ENCODE assay signal across 43 mouse cellular contexts in genomic region chr3:27416786-27417185, GRCm38 (mm10). TPM values are rescaled to one million over a fixed set of nuclear protein-coding genes. Genes with fewer than 3 reads are reported as not detected.
"Had no signal": no experiment of that assay in that cellular context is flagged by ENCODE, and none has a peak within 500 bp of the region (broad histone marks: within the 10 kb centered on the region; RNA-seq: fewer than 3 reads in every experiment).

No protein-coding gene starts in this region.

- ATAC-seq: hindbrain, embryonic 16.5 days; hindbrain, postnatal 0 days; inflammation-experienced regulatory T-cells, adult 6 months; intestine, embryonic 15.5 days; intestine, embryonic 16.5 days had no signal

- H3K9me3 ChIP-seq: heart, embryonic 10.5 days; heart, embryonic 12.5 days; heart, embryonic 13.5 days; heart, embryonic 15.5 days; hindbrain, embryonic 10.5 days; hindbrain, embryonic 12.5 days; hindbrain, embryonic 13.5 days; hindbrain, embryonic 15.5 days; intestine, embryonic 15.5 days; kidney, embryonic 15.5 days had no signal

- DNase-seq: heart, postnatal 10 days; heart, postnatal 14 days; heart, postnatal 36 days; heart, postnatal 4 days; kidney, adult 11 months; kidney, adult 18-20 months; kidney, adult 2 months; kidney, adult 8-10 months; kidney, adult 9 months; kidney, postnatal 10 days; kidney, postnatal 14 days; kidney, postnatal 25 days; kidney, postnatal 36 days; kidney, postnatal 4 days; layer of hippocampus, adult 9-11 months; layer of hippocampus, postnatal 36 days had no signal

- H3K4me2 ChIP-seq: heart, embryonic 11.5 days; heart, embryonic 12.5 days; heart, embryonic 13.5 days; heart, embryonic 15.5 days; hindbrain, embryonic 12.5 days; hindbrain, embryonic 13.5 days; hindbrain, embryonic 14.5 days; hindbrain, embryonic 15.5 days; intestine, embryonic 15.5 days; kidney, embryonic 15.5 days had no signal

- H3K9ac ChIP-seq: heart, embryonic 12.5 days; heart, embryonic 13.5 days; heart, embryonic 15.5 days; hindbrain, embryonic 12.5 days; hindbrain, embryonic 13.5 days; hindbrain, embryonic 14.5 days; hindbrain, embryonic 15.5 days; intestine, embryonic 15.5 days; kidney, embryonic 15.5 days had no signal

- H3K4me3 ChIP-seq: heart, embryonic 10.5 days; heart, embryonic 12.5 days; heart, embryonic 13.5 days; heart, embryonic 15.5 days; hindbrain, embryonic 10.5 days; hindbrain, embryonic 12.5 days; hindbrain, embryonic 13.5 days; hindbrain, embryonic 15.5 days; intestine, embryonic 15.5 days; kidney, embryonic 15.5 days; layer of hippocampus, adult 2 months had no signal

- H3K27ac ChIP-seq: heart, embryonic 10.5 days; heart, embryonic 13.5 days; heart, embryonic 15.5 days; hindbrain, embryonic 10.5 days; hindbrain, embryonic 12.5 days; hindbrain, embryonic 13.5 days; hindbrain, embryonic 14.5 days; hindbrain, embryonic 15.5 days; hindbrain, postnatal 0 days; intestine, embryonic 15.5 days; kidney, embryonic 15.5 days; kidney, postnatal 0 days; layer of hippocampus, adult 2 months had no signal

- H3K36me3 ChIP-seq: hindbrain, embryonic 12.5 days; hindbrain, embryonic 15.5 days had no signal

- H3K4me1 ChIP-seq: heart, embryonic 10.5 days; heart, embryonic 12.5 days; heart, embryonic 13.5 days; heart, embryonic 15.5 days; hindbrain, embryonic 12.5 days; hindbrain, embryonic 13.5 days; hindbrain, embryonic 15.5 days; intestine, embryonic 15.5 days; kidney, embryonic 15.5 days had no signal

- H3K27me3 ChIP-seq: heart, embryonic 12.5 days; heart, embryonic 13.5 days; heart, embryonic 15.5 days; hindbrain, embryonic 12.5 days; hindbrain, embryonic 13.5 days; hindbrain, embryonic 15.5 days; intestine, embryonic 15.5 days; kidney, embryonic 15.5 days had no signal

RNA-seq across cellular contexts. Expression of gene Ghsr, which starts 45.6 kb away (rescaled TPM):
- total RNA-seq: heart, postnatal 10 days; heart, postnatal 14 days; heart, postnatal 25 days; heart, postnatal 36 days; heart, postnatal 4 days; hematopoietic stem cell, adult 5-6 weeks had no signal
- polyA plus RNA-seq: heart, embryonic 10.5 days; heart, embryonic 11.5 days; heart, embryonic 12.5 days; heart, embryonic 13.5 days; heart, embryonic 14.5 days; heart, embryonic 15.5 days; heart, embryonic 16.5 days; heart, postnatal 0 days; inflammation-experienced regulatory T-cells, adult 6 months; intestine, embryonic 14.5 days; intestine, embryonic 15.5 days; intestine, embryonic 16.5 days; intestine, postnatal 0 days; kidney, adult 2 months; kidney, embryonic 15.5 days; kidney, embryonic 16.5 days; kidney, postnatal 0 days; large intestine, adult 2 months had no signal
